Mouse (Mus musculus) lung, embryonic 14.5 days (tissue): Measurements from ENCODE around the gene Car2. TPM values are rescaled to one million over a fixed set of nuclear protein-coding genes. Genes with fewer than 3 reads are reported as not detected.

Source experiments
- ATAC-seq: fragments of 200-750 bp; cut with Nextera tagmentation; 2 replicates; pipeline ENCODE4 v1.8.0; 2017; ENCODE audit warnings: mild to moderate bottlenecking, moderate TSS enrichment, moderate library complexity; ENCODE audit not compliant: insufficient read depth
- DNase-seq: peaks from one replicate; pipeline ENCODE4 v3.0.0-alpha.2; 2015
- H3K27ac ChIP-seq: fragments of 300-500 bp; sonication (generic); 2 replicates; pipeline ENCODE4 v1.5.1; 2014; ENCODE audit warnings: low read depth, mild to moderate bottlenecking, moderate library complexity
- H3K27me3 ChIP-seq: fragments of 300-500 bp; sonication (generic); 2 replicates; pipeline ENCODE4 v1.6.1; 2014; ENCODE audit warnings: low read length, control low read depth; ENCODE audit not compliant: insufficient read depth
- H3K36me3 ChIP-seq: fragments of 300-500 bp; sonication (generic); 2 replicates; pipeline ENCODE4 v1.6.1; 2014; ENCODE audit warnings: control low read depth; ENCODE audit not compliant: insufficient read depth
- H3K4me1 ChIP-seq: fragments of 300-500 bp; sonication (generic); 2 replicates; pipeline ENCODE4 v1.6.1; 2014; ENCODE audit warnings: antibody characterized with exemption, control low read depth; ENCODE audit not compliant: insufficient read depth
- H3K4me2 ChIP-seq: fragments of 300-500 bp; sonication (generic); 2 replicates; pipeline ENCODE4 v1.6.1; 2014; ENCODE audit warnings: mild to moderate bottlenecking
- H3K4me3 ChIP-seq: fragments of 300-500 bp; sonication (generic); 2 replicates; pipeline ENCODE4 v1.5.1; 2014; ENCODE audit warnings: low read depth, low read length
- H3K9ac ChIP-seq: fragments of 300-500 bp; sonication (generic); 2 replicates; pipeline ENCODE4 v1.6.1; 2014
- H3K9me3 ChIP-seq: fragments of 300-500 bp; sonication (generic); 2 replicates; pipeline ENCODE4 v1.6.1; 2016; ENCODE audit warnings: low read depth, low read length, control low read depth
- CTCF ChIP-seq: IDR thresholded peaks from 2 replicates; pipeline ENCODE4 v1.5.1; 2016; ENCODE audit warnings: antibody characterized with exemption, low read depth
- WGBS: fragments of 180-500 bp; shearing (Covaris S2); extraction: QIAGEN DNeasy Blood & Tissue Kit; methylation state at CpG from one replicate; pipeline ENCODE4 v1.1.7; 2014; 5-methylcytosine and 5-hydroxymethylcytosine counted together
- polyA plus RNA-seq: library from polyadenylated mRNA; unstranded; fragments of >200 nt; fragmentation: Nextera tagmentation; extraction: Ambion mirVana; gene quantifications from 2 replicates; pipeline ENCODE4 v1.2.1, GENCODE M21; 2014

The Car2 gene
- 365 and 368 TPM in 2 replicates for polyA plus RNA-seq

DNA sequence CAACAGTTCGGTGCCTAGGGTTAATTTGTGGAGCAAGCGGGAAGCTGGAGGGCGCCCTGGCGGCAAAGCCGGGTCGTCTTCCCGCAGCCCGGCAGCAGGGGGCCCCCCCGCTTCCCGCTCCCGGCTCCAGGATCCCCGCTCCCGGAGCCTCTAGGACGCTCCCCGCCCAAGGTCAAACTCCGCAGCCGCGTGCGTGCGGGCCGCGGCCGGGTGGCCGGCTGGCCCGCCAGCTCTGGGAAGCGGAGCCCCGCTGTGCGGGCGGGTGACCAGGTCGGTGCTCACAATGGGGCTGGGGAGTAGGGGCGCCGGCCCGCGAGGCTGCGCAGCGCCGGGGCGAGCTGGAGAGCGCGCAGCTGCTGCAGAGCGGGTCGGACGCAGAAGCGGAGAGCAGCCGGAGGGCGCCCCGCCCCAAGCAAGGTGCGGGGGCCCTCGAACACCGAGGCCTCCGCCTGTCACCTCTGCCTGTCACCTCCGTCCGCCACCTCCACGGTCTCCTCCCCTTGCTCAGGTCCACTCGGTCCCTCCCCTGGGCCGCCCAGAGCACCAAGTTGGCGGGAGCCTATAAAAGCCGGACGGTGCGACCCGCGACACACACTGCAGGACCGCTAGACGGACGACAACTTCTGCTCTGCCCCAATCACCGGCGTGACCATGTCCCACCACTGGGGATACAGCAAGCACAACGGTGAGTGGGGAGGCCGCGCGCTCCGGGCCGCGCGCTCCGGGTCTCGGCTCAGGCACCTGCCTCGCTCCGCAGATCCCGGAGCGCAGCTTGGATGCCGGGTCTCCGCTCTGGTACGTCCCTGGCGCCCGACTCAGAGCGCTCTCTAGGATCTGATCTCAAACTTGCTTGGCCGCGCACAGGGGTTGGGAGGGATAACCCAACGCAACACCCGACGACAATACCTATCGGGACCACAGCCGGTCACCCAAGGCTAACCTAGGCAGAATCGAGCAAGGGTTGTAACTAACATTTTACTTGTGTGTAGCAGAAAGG, at the start of gene Car2:
Gene Car2 (plus strand): TSS at position 172 of the 997 bp plus-strand sequence.
- Histone ChIP-seq H3K9ac (peak within 1 kb of the TSS; percentile 87), H3K36me3 (peaks cover 22% of the 10 kb centered on the region; the same call in 1 of the 2 replicates), H3K4me2 (peak within 1 kb of the TSS; percentile 70), H3K4me3 (peak within 1 kb of the TSS; percentile 82), H3K27ac (peak within 1 kb of the TSS; percentile 92), H3K4me1 (peaks cover 11% of the 10 kb centered on the region; the same call in 1 of the 2 replicates), H3K27me3 (no peaks in the 10 kb centered on the region), H3K9me3 (no peaks in the 10 kb centered on the region)
- under 1% methylated on average over 92 of the region's 95 CpGs for WGBS
- ATAC-seq (peak; percentile 90), DNase-seq (peak; percentile 88)
- peak; percentile 49 for TF ChIP-seq CTCF

GRCm38 (mm10) chr3:14838936-14839335, 47.1 kb upstream of the Car2 start:
- no peak for ATAC-seq

GRCm38 (mm10) chr3:14839466-14840118, 46.5 kb upstream of the Car2 start:
- TF ChIP-seq CTCF, result no peak
- Histone ChIP-seq H3K9me3 (no peaks in the 10 kb centered on the region), H3K27me3 (no peaks in the 10 kb centered on the region), H3K27ac (no peak overlapping the region), H3K4me2 (no peak overlapping the region), H3K9ac (no peak overlapping the region), H3K36me3 (no peaks in the 10 kb centered on the region), H3K4me3 (no peak overlapping the region), H3K4me1 (no peaks in the 10 kb centered on the region)
- DNase-seq, result no peak
- WGBS, result 65% methylated on average over 3 of the region's 3 CpGs
- ATAC-seq, result no peak

More at GRCm38 (mm10) chr3:14838936-14839335, 47.1 kb upstream of the Car2 start:
- WGBS, result 78% methylated on average over 1 of the region's 1 CpGs
- Histone ChIP-seq H3K4me2 (no peak overlapping the region), H3K36me3 (no peaks in the 10 kb centered on the region), H3K9me3 (no peaks in the 10 kb centered on the region), H3K4me3 (no peak overlapping the region), H3K4me1 (no peaks in the 10 kb centered on the region), H3K27me3 (no peaks in the 10 kb centered on the region), H3K27ac (no peak overlapping the region), H3K9ac (no peak overlapping the region)
- DNase-seq, result no peak
- no peak for TF ChIP-seq CTCF

DNA sequence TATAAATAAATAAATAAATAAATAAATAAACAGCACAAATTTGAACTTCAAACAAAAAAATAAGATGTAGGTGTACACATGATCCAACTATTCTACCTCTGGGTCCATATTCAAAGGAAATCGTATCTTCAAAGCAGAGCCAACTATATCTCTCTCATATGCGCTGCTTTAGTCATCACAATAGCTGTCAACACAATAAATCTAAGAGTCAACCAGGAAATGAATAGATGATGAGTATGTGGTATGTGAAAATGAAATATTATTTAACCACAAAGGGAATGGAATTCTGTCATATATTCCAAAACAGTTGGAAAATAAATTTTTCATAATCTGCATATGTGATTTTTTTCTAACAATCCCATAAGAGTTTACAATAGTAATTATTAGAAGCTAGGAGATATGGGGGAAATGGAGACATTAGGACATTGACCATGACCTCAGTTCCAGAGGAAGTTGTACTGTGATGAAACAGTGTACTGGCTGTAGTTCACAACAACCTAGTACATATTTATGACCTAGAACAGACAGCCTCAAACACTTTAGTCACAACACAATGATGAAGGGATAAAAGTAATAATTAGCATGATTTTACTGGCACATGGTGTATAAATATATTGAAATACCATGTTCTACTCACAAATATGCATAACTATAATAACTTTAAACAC, 37.4 kb upstream of the Car2 start:
- Histone ChIP-seq H3K4me3 (no peak overlapping the region), H3K4me2 (no peak overlapping the region), H3K9me3 (no peaks in the 10 kb centered on the region), H3K27me3 (no peaks in the 10 kb centered on the region), H3K27ac (no peak overlapping the region), H3K9ac (no peak overlapping the region), H3K36me3 (no peaks in the 10 kb centered on the region), H3K4me1 (no peaks in the 10 kb centered on the region)
- WGBS, result 86% methylated on average over 2 of the region's 2 CpGs
- no peak for TF ChIP-seq CTCF
- ATAC-seq (no peak), DNase-seq (no peak)

GRCm38 (mm10) chr3:14853966-14854365, 32.1 kb upstream of the Car2 start:
- H3K4me2 ChIP-seq, result no peak overlapping the region
- H3K4me1 ChIP-seq, result no peaks in the 10 kb centered on the region
- H3K27me3 ChIP-seq, result no peaks in the 10 kb centered on the region
- H3K9me3 ChIP-seq, result no peaks in the 10 kb centered on the region
- DNase-seq (peak; percentile 24), ATAC-seq (no peak; the same call in 1 of the 2 replicates)
- no peaks in the 10 kb centered on the region for H3K36me3 ChIP-seq
- no peak overlapping the region for H3K4me3 ChIP-seq
- WGBS, result 37% methylated on average over 5 of the region's 5 CpGs
- no peak for TF ChIP-seq CTCF
- H3K27ac ChIP-seq, result no peak overlapping the region
- no peak overlapping the region for H3K9ac ChIP-seq

DNA sequence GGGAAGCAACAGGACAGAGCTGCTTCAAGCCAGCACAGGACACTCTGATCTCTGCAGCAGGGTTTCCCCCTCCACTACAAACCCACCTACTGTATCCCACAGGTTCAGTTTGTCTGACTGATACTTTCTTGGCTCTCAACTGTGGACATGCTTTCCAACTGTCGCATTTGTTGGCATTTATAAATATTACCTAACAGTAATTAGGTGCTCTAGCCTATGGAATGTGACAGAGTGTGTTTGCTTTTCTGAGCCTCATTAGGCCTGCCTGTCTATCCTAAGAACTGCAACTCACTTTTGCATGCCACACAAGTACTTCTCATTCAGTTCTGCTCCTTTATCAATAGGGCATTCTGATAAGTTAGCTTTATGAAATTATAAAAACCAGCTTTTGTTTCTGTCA, 31.6 kb upstream of the Car2 start:
- no peaks in the 10 kb centered on the region for H3K4me1 ChIP-seq

More for the DNA sequence above, 31.6 kb upstream of the Car2 start:
- ATAC-seq (no peak), DNase-seq (no peak)
- Histone ChIP-seq H3K36me3 (no peaks in the 10 kb centered on the region), H3K27me3 (no peaks in the 10 kb centered on the region), H3K27ac (no peak overlapping the region), H3K4me3 (no peak overlapping the region), H3K9ac (no peak overlapping the region), H3K9me3 (no peaks in the 10 kb centered on the region), H3K4me2 (no peak overlapping the region)
- TF ChIP-seq CTCF, result no peak
- 14% methylated on average over 1 of the region's 1 CpGs for WGBS
